Mouse (Mus musculus): Measurements from ENCODE around the gene Lyar.

Gene Lyar

DNA sequence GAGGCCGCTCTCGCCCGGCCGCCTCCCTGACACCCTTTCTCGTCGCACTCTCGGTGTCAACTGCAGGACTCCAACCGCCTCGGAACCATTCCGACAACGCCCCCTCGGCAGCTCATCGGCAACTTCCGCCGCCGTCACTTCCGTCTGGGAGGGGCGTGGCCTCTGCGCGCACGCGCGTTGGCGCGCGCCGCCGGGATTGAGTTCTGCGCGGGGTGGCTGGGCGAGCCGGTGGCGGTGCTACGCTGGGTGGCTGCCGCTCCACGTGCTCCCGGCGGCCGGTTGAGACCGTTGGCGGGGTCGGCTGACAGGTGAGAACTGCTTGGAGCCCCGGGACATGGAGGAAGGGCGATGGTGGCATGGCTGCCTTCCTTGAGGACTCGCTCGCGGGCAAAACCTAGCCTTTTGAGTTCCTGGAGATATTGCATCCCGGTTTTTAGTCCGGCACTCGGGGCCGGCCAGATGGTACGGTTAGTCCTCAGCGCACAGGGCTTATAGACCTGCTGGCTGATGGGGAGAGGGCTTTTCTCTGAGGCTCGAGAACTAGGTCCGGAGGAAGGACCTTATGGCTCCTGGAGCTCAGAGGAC lies at the start of gene Lyar, which contains the start of gene Zbtb49:
Gene Lyar, plus strand, starts transcription at position 143 of the 585 bp plus-strand sequence.
Gene Zbtb49, minus strand, starts transcription at position 130 of the 585 bp plus-strand sequence.
- DNase-seq: peak; percentile 97

DNA sequence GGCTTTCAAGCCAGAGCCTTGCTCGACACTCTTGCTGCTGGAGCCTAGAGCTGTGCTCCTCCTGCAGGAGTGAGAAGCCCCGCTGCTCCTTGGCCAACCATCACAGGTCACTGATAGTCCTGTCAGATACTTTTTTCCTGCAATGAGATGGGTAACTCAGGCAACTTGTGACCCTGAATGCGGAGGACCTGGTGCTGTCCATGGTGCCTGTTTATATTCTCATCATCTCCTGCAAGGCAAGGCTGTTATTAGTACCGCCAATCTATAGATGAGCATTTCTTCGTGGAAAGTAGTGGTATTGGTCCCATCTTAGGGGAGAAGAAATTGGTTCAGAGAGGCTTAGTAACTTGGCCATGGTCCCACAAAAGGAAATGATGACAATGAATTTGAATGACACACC lies 46.5 kb upstream of the Lyar start:
- DNase-seq: no peak

DNA sequence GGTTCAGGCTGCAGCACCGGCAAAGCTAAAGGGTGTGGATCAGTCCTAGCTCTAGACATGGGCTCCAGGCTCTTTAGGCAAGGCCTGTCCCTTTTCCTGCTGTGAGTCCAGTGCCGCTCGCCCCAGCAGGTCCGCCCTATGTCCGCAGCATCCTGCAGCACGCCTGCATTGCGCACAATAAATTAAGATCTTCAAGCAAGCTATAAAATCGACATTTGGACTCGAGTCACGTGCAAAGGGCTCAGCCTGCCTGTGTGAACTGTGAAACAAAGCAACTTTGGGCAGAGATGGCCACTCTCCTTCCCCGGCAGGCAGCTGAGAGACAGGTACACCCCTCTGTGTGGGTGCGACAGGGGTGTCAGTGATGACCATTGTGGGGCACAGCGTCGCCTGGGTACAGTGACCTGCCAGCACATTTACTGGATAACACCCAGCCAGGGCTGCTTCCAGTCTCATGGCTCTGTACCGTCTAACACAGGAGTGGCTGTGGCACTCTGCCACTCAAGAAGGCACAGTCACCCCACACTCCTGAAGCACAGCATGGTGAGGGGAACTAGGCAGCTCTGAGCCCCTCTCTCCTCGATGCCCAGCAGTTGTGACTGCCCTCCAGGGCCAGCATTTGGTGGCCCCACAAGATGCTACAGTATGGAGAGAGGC lies 45.9 kb upstream of the Lyar start:
- no peak for DNase-seq

DNA sequence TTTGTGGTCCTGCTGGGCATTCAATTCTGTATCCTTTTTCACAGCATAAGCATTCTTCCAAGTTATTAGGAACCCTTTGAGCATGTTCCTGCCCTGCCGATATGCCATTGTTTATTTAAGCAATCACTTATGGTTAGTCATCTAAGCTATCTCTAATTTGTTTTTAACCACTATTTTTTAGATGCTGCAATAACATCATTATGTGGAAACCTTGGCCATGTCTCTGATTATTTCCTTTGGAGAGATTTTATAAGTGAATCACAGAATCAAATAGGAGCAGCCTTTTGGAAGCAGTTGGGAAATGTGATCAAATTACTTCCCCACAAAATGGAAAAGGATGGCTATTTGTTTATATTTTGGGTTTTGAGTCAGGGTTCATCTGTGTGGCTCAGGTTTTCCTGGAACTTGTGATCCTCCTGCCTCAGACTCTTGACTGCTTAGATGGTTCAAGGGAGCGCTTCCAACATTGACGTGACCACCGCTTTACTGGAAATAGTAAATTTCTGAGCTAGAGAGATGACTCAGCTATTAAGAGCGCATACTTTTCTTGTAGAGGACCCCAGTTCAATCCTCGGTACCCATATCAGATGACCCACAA lies 35.5 kb upstream of the Lyar start:
- no peak for DNase-seq

DNA sequence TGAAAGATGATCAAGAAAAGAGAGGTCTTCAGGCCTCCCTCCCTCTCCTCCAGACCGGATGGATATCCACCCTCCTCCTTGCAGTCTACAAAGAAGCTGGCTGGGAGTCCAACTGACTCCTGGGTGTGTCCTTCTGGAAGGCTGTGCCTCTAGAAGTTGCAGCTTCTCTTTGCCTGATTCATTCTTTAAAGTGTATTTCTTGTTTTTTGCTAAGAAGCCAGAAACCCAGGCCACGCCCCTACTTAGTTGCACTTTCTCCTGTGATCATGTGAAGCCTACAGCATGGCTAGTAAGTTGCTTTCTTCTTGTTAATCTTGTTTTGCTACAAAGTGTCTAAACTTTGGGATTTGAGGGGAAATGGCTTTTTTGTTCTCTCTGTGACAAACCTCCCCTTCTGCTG lies 33.3 kb upstream of the Lyar start:
- no peak for DNase-seq

- DNase-seq: no peak
These were observed 29.4 kb upstream of the Lyar start for GRCm38 (mm10) chr5:38190907-38191306.

GRCm38 (mm10) chr5:38194946-38195345 lies 25.3 kb upstream of the Lyar start:
- no peak for DNase-seq

DNA sequence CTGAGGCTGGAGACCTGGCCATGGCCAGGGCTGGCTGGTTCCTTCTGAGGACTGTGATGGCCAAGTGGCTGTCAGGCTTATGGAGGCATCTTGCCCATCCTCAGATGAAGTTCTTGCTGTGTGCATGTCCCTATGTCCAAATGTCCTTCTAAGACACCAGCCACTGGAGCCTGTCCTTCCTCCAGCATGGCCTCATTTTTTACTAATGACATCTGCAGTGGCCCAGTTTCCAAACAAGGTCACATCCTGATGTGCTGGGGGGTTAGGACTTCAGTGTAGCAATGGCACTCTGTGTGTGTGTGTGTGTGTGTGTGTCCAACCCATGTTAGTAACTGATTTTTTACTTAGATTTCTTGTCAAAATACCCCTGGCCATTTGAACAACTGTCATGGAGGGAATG lies 24.3 kb upstream of the Lyar start:
- DNase-seq: no peak

DNA sequence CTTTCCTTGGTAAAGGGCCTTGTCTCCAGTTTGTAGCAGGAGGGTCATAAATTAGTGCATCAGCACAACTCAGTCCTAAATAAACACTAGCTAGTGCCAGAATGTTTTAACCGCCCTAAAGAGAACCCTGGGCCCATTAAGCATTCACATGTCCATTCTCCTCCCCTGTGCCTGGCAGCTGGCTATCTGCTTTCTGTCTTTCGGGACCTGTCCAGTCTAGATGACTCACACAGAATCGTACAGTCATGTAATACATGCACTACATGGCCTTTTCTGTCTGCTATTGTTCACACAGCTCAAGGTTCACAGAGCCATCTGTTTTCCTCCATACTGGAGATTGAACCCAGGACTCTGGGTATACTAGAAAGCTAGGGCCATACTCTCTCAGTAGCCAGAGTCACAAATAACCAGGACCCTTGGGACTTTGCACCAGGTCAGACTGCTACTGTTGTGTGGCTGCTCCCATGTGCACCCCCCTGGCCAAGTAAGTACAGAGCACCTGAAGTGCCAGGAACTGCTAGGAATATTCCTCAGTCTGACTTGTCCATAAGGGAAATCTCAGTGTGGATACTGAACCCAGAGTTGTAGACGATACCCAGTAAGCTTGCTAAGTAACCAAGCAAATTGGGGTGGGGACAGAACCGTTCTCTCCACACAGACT lies 23.3 kb upstream of the Lyar start:
- no peak for DNase-seq

DNA sequence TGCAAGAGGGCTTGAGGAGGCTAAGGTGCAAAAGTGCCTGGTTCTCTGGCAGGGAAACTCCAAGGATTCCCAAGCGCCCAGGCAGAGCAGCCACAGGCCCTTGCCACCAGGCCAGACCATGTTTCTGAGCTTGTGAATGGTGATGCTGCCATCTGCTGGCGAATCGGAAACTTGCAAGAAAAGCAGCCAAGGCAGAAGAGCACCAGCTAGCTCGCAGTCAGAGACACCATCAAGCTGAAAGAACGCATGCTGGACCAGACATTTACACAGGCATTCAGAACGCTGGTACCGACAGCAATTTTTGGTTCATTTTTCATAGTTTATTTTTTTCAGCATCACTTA lies 22.8 kb upstream of the Lyar start:
- DNase-seq: peak; percentile 74

- no peak for DNase-seq
These were observed 20.6 kb upstream of the Lyar start for GRCm38 (mm10) chr5:38199686-38200085.

GRCm38 (mm10) chr5:38205303-38205726 lies 15.0 kb upstream of the Lyar start:
- DNase-seq: no peak

DNA sequence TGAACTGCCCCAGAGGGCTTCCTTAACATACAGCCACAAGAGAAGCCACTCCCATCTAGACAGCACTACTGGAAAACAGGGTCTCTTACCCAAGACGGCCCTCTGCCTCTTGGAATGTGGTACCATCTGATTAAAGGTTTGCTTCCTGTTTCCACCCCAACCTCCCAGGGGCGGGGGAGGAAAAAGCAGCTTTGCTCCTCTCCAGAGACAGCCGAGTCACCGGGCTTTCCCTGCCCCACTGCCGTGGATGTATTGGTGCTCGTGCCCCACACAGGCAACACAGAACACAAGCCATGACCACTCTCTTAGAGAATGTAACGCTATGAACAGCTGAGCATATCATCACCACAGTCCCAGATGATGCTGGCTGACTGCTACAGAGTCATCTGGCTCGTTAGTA lies 11.3 kb upstream of the Lyar start:
- no peak for DNase-seq

DNA sequence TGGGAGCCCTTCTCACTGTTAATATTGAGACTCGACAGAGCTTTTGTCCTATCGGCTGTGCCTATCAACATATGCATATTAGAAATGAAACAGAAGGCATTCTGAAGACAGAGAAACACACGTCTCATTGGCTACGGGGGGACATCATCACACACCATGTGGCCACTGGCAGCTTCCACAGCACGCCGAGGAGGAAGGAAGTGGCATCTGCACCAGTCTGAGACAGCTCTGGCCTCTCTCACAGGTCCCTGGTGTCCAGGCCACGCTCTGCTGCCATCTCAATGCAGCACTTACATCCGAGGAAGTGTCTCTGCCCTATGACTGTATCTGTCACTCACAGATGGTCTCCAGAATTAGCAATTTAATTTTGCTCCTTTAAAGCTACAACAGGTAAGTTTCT lies 8.6 kb upstream of the Lyar start:
- no peak for DNase-seq

- DNase-seq: no peak
These were observed 7.3 kb upstream of the Lyar start for GRCm38 (mm10) chr5:38213009-38213408.

GRCm38 (mm10) chr5:38219771-38220307 lies 431 bp upstream of the Lyar start:
- no peak for DNase-seq

- DNase-seq: peak; percentile 55
These were observed 15.2 kb downstream of the Lyar start for GRCm38 (mm10) chr5:38235422-38235821.

DNA sequence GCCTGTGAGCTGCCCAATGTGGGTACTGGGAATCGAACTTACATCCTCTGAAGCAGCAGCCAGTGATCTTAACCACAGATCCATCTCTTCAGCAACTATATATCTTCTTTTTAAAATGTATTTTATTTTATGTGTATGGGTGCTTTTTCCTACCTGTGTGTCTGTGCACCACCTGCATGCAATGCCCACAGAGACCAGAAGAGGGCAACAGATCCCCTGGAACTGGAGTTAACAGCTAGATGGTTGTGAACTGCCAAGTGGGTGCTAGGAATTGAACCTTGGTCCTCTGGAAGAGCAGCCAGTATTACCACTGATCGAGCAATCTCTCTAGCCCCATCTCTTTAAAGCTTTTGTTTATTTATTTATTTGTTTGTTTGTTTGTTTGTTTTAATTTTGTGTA lies 16.4 kb downstream of the Lyar start:
- no peak for DNase-seq

- no peak for DNase-seq
These were observed 20.6 kb downstream of the Lyar start for GRCm38 (mm10) chr5:38240727-38241472.

- no peak for DNase-seq
These were observed 21.2 kb downstream of the Lyar start for GRCm38 (mm10) chr5:38241473-38241834.

- DNase-seq: no peak
These were observed 21.7 kb downstream of the Lyar start for GRCm38 (mm10) chr5:38241966-38242365.

DNA sequence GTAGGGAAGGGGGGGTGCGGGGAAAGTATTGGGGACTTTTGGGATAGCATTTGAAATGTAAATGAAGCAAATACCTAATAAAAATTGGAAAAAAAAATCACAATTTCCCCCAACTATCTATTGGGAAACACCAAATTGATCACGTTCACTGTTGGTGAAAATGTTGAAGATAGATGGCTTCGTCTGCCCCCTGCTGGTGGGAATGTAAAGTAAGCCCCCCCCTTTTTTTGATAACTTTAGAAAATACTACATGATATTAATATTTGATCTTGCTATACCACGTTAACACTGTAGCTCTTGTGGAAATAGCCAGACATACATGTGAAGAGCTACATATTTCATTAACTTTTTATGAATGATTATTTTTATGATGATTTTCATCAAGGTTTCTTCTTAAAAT lies 34.9 kb downstream of the Lyar start:
- DNase-seq: no peak

- DNase-seq: no peak
These were observed 35.4 kb downstream of the Lyar start for GRCm38 (mm10) chr5:38255644-38256043.
